Mouse (Mus musculus): ENCODE measurements at regions not wholly inside any gene's neighbourhood (a gene's known extent, or its start where the extent isn't known, plus 50 kb on each side); places are given as distances from the start of the nearest gene placed in this dataset.

DNA sequence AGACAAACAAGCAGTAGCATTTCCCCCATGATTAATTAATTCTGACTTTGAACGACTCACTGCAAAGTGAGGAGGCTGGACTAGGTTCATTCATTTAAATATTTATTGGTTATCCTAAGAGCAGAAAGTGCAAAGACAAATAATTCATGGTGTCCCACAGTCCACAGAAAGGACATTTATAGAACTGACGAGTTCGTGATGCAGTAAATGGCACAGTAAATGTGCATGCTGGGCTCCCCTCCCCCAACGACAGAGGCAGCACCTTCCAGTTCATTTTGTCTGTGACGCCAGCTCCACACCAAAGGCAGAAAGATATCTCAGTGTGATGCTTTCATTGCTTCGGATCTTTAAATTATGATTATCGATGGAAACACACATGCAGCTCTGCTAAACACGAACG is 107.0 kb upstream of the Aoah start:
- TF ChIP-seq MAZ (IDR thresholded peaks at IDR 0.05; ENCODE audit: low read depth, low read length), result no peak
- TF ChIP-seq CTCF (IDR thresholded peaks at IDR 0.05 in 2 of 3, conservative IDR thresholded peaks at IDR 0.05 in 1 of 3; ENCODE audit: control insufficient read depth in 1 of 3, insufficient read depth in 1 of 3, low read depth in 2 of 3, low read length in 3 of 3, poor library complexity in 1 of 3, severe bottlenecking in 1 of 3), result no peak
